Mouse (Mus musculus): ENCODE measurements around the gene Stab2. TPM values are rescaled to one million over a fixed set of nuclear protein-coding genes. Genes with fewer than 3 reads are reported as not detected.
A peak's percentile ranks its signal among the peaks of the same experiment; 100 is the strongest.

Stab2 gene
- polyA plus RNA-seq, 1 experiment from 2014 or later, result 0.17 TPM

- Histone ChIP-seq H3K36me3 (ENCODE audit: control insufficient read depth, insufficient read depth, low read length) (no peaks in the 10 kb centered on the region), H3K4me3 (ENCODE audit: low read depth, low read length) (no peak overlapping the region), H3K4me2 (replicated peaks; ENCODE audit: low read depth) (no peak overlapping the region), H3K27me3 (ENCODE audit: control insufficient read depth, insufficient read depth, low read length) (no peaks in the 10 kb centered on the region), H3K4me1 (replicated peaks; ENCODE audit: control insufficient read depth, insufficient read depth) (no peaks in the 10 kb centered on the region), H3K9ac (ENCODE audit: low read length) (no peak overlapping the region), H3K27ac (replicated peaks) (no peak overlapping the region), H3K9me3 (ENCODE audit: control insufficient read depth, low read length) (no peaks in the 10 kb centered on the region)
- ATAC-seq (ENCODE audit: low FRiP score, low TSS enrichment), result no peak
- TF ChIP-seq CTCF (IDR thresholded peaks at IDR 0.05; ENCODE audit: low read depth) (no peak), EP300 (optimal IDR thresholded peaks at IDR 0.05) (no peak)
- no peak for DNase-seq (ENCODE audit: low spot score)
- 89% methylated on average over 4 of the region's 4 CpGs for WGBS
These were observed 158.7 kb downstream of the Stab2 start for GRCm38 (mm10) chr10:86849087-86849486.

- no peak overlapping the region for H3K9ac ChIP-seq (ENCODE audit: low read length)
- no peaks in the 10 kb centered on the region for H3K36me3 ChIP-seq (ENCODE audit: control insufficient read depth, insufficient read depth, low read length)
- no peak overlapping the region for H3K4me2 ChIP-seq (replicated peaks; ENCODE audit: low read depth)
- no peaks in the 10 kb centered on the region for H3K9me3 ChIP-seq (ENCODE audit: control insufficient read depth, low read length)
- H3K27me3 ChIP-seq (ENCODE audit: control insufficient read depth, insufficient read depth, low read length), result no peaks in the 10 kb centered on the region
- WGBS, result 72% methylated on average over 9 of the region's 9 CpGs
- ATAC-seq (ENCODE audit: low FRiP score, low TSS enrichment), result peak; percentile 31; the same call in 1 of the 2 replicates
- no peak overlapping the region for H3K27ac ChIP-seq (replicated peaks)
- H3K4me1 ChIP-seq (replicated peaks; ENCODE audit: control insufficient read depth, insufficient read depth), result no peaks in the 10 kb centered on the region
- TF ChIP-seq EP300 (optimal IDR thresholded peaks at IDR 0.05), result no peak
- TF ChIP-seq CTCF (IDR thresholded peaks at IDR 0.05; ENCODE audit: low read depth), result no peak
- no peak overlapping the region for H3K4me3 ChIP-seq (ENCODE audit: low read depth, low read length)
- no peak for DNase-seq (ENCODE audit: low spot score)
These were observed 160.8 kb downstream of the Stab2 start for GRCm38 (mm10) chr10:86846926-86847467.

- WGBS, result 60% methylated on average over 5 of the region's 5 CpGs
- no peaks in the 10 kb centered on the region for H3K9me3 ChIP-seq (ENCODE audit: control insufficient read depth, low read length)
- no peaks in the 10 kb centered on the region for H3K27me3 ChIP-seq (ENCODE audit: control insufficient read depth, insufficient read depth, low read length)
- TF ChIP-seq EP300 (optimal IDR thresholded peaks at IDR 0.05) (no peak), CTCF (IDR thresholded peaks at IDR 0.05; ENCODE audit: low read depth) (no peak)
- no peaks in the 10 kb centered on the region for H3K36me3 ChIP-seq (ENCODE audit: control insufficient read depth, insufficient read depth, low read length)
- no peak overlapping the region for H3K9ac ChIP-seq (ENCODE audit: low read length)
- ATAC-seq (ENCODE audit: low FRiP score, low TSS enrichment) (no peak), DNase-seq (ENCODE audit: low spot score) (no peak)
- H3K4me3 ChIP-seq (ENCODE audit: low read depth, low read length), result no peak overlapping the region
- H3K27ac ChIP-seq (replicated peaks), result no peak overlapping the region
- no peak overlapping the region for H3K4me2 ChIP-seq (replicated peaks; ENCODE audit: low read depth)
- no peaks in the 10 kb centered on the region for H3K4me1 ChIP-seq (replicated peaks; ENCODE audit: control insufficient read depth, insufficient read depth)
These were observed 165.2 kb downstream of the Stab2 start for GRCm38 (mm10) chr10:86842659-86843058.

- no peak overlapping the region for H3K4me2 ChIP-seq (replicated peaks; ENCODE audit: low read depth)
- H3K36me3 ChIP-seq (ENCODE audit: control insufficient read depth, insufficient read depth, low read length), result peaks cover 6% of the 10 kb centered on the region; the same call in 1 of the 2 replicates
- ATAC-seq (ENCODE audit: low FRiP score, low TSS enrichment), result no peak
- H3K4me1 ChIP-seq (replicated peaks; ENCODE audit: control insufficient read depth, insufficient read depth), result no peaks in the 10 kb centered on the region
- H3K27me3 ChIP-seq (ENCODE audit: control insufficient read depth, insufficient read depth, low read length), result no peaks in the 10 kb centered on the region
- no peak for TF ChIP-seq CTCF (IDR thresholded peaks at IDR 0.05; ENCODE audit: low read depth)
- no peak for TF ChIP-seq EP300 (optimal IDR thresholded peaks at IDR 0.05)
- no peak for DNase-seq (ENCODE audit: low spot score)
- H3K4me3 ChIP-seq (ENCODE audit: low read depth, low read length), result no peak overlapping the region
- H3K9ac ChIP-seq (ENCODE audit: low read length), result no peak overlapping the region
- no peaks in the 10 kb centered on the region for H3K9me3 ChIP-seq (ENCODE audit: control insufficient read depth, low read length)
- 84% methylated on average over 6 of the region's 6 CpGs for WGBS
- H3K27ac ChIP-seq (replicated peaks), result no peak overlapping the region
These were observed 169.0 kb downstream of the Stab2 start for GRCm38 (mm10) chr10:86838827-86839226.

- no peaks in the 10 kb centered on the region for H3K4me1 ChIP-seq (replicated peaks; ENCODE audit: control insufficient read depth, insufficient read depth)
- no peak overlapping the region for H3K27ac ChIP-seq (replicated peaks)
- no peak for TF ChIP-seq CTCF (IDR thresholded peaks at IDR 0.05; ENCODE audit: low read depth)
- TF ChIP-seq EP300 (optimal IDR thresholded peaks at IDR 0.05), result no peak
- 85% methylated on average over 4 of the region's 4 CpGs for WGBS
- H3K4me3 ChIP-seq (ENCODE audit: low read depth, low read length), result no peak overlapping the region
- H3K4me2 ChIP-seq (replicated peaks; ENCODE audit: low read depth), result no peak overlapping the region
- DNase-seq (ENCODE audit: low spot score) (no peak), ATAC-seq (ENCODE audit: low FRiP score, low TSS enrichment) (no peak)
- no peaks in the 10 kb centered on the region for H3K27me3 ChIP-seq (ENCODE audit: control insufficient read depth, insufficient read depth, low read length)
- no peak overlapping the region for H3K9ac ChIP-seq (ENCODE audit: low read length)
- peaks cover 6% of the 10 kb centered on the region; the same call in 1 of the 2 replicates for H3K36me3 ChIP-seq (ENCODE audit: control insufficient read depth, insufficient read depth, low read length)
- H3K9me3 ChIP-seq (ENCODE audit: control insufficient read depth, low read length), result no peaks in the 10 kb centered on the region
These were observed 171.0 kb downstream of the Stab2 start for GRCm38 (mm10) chr10:86836784-86837183.

GRCm38 (mm10) chr10:86829515-86829914, 178.3 kb downstream of the Stab2 start:
- DNase-seq (ENCODE audit: low spot score) (no peak), ATAC-seq (ENCODE audit: low FRiP score, low TSS enrichment) (no peak)
- Histone ChIP-seq H3K4me3 (ENCODE audit: low read depth, low read length) (no peak overlapping the region), H3K9me3 (ENCODE audit: control insufficient read depth, low read length) (no peaks in the 10 kb centered on the region), H3K36me3 (ENCODE audit: control insufficient read depth, insufficient read depth, low read length) (peaks cover 12% of the 10 kb centered on the region; the same call in 1 of the 2 replicates), H3K4me1 (replicated peaks; ENCODE audit: control insufficient read depth, insufficient read depth) (no peaks in the 10 kb centered on the region), H3K27ac (replicated peaks) (no peak overlapping the region), H3K4me2 (replicated peaks; ENCODE audit: low read depth) (no peak overlapping the region), H3K27me3 (ENCODE audit: control insufficient read depth, insufficient read depth, low read length) (no peaks in the 10 kb centered on the region), H3K9ac (ENCODE audit: low read length) (no peak overlapping the region)
- TF ChIP-seq CTCF (IDR thresholded peaks at IDR 0.05; ENCODE audit: low read depth), result peak; percentile 52
- TF ChIP-seq EP300 (optimal IDR thresholded peaks at IDR 0.05), result no peak
- 96% methylated on average over 2 of the region's 2 CpGs for WGBS
